13 mouse cellular contexts compared by ENCODE assay signal in genomic region chr7:46508590-46509318, GRCm38 (mm10).
DNase-seq lines count a peak whose midpoint lies in the region; ATAC-seq and TF ChIP-seq lines count a peak whose summit lies in the region.
"Had no signal": no experiment of that assay in that cellular context is flagged by ENCODE, and none has a peak within 500 bp of the region (broad histone marks: within the 10 kb centered on the region; RNA-seq: fewer than 3 reads in every experiment).

No protein-coding gene starts in this region.

- WGBS in kidney, adult 2 months, result 53% methylated on average over 12 of the region's 12 CpGs
- 43% methylated on average over 12 of the region's 12 CpGs for WGBS in kidney, embryonic 14.5 days
- 28% methylated on average over 12 of the region's 12 CpGs for WGBS in hindbrain, embryonic 13.5 days
- WGBS in midbrain, embryonic 14.5 days, result 46% methylated on average over 12 of the region's 12 CpGs
- 49% methylated on average over 12 of the region's 12 CpGs for WGBS in limb, embryonic 10.5 days

- no peak for TF ChIP-seq POLR2A in kidney, adult 2 months (IDR thresholded peaks at IDR 0.05; ENCODE audit: low read depth, low read length)

- no peaks in the 10 kb centered on the region for H3K4me1 ChIP-seq in kidney, adult 2 months (ENCODE audit: control insufficient read depth, insufficient read depth, low read length)
- H3K4me1 ChIP-seq in kidney, embryonic 14.5 days (ENCODE audit: control insufficient read depth, insufficient read depth, low read length), result no peaks in the 10 kb centered on the region
- peaks cover 32% of the 10 kb centered on the region for H3K4me1 ChIP-seq in hindbrain, embryonic 13.5 days (replicated peaks)
- peaks cover 11% of the 10 kb centered on the region for H3K4me1 ChIP-seq in midbrain, embryonic 14.5 days (ENCODE audit: control insufficient read depth, insufficient read depth, low read length)
- H3K4me1 ChIP-seq in limb, embryonic 10.5 days, result peaks cover 23% of the 10 kb centered on the region
- H3K4me1 ChIP-seq: limb, embryonic 13.5 days had no signal

- H3K4me3 ChIP-seq in kidney, adult 2 months (ENCODE audit: insufficient read depth, low read depth, low read length), result no peak overlapping the region
- H3K4me3 ChIP-seq in kidney, embryonic 14.5 days (ENCODE audit: low read length), result no peak overlapping the region
- H3K4me3 ChIP-seq in hindbrain, embryonic 13.5 days, result no peak overlapping the region
- no peak overlapping the region for H3K4me3 ChIP-seq in midbrain, embryonic 14.5 days (replicated peaks; ENCODE audit: low read depth, low read length)
- H3K4me3 ChIP-seq in limb, embryonic 10.5 days, result no peak overlapping the region
- H3K4me3 ChIP-seq: limb, embryonic 13.5 days; megakaryocyte, embryonic 14.5 days had no signal

- no peak for TF ChIP-seq CTCF in kidney, adult 2 months (conservative IDR thresholded peaks at IDR 0.05; ENCODE audit: insufficient read depth, insufficient read length, low read depth, low read length)

- peak; percentile 13 for DNase-seq in kidney, adult 2 months
- peak; percentile 40 for DNase-seq in embryo, embryonic 10.5 days (ENCODE audit: low spot score)
- peak; percentile 51 for DNase-seq in midbrain, embryonic 14.5 days
- DNase-seq in testis, postnatal 14 days (ENCODE audit: low spot score), result no peak
- no peak for DNase-seq in limb, embryonic 10.5 days (ENCODE audit: low spot score)
- DNase-seq in ovary, postnatal 10 days (ENCODE audit: low spot score), result no peak
- DNase-seq: gastrocnemius, postnatal 36 days; heart, postnatal 4 days; right cerebral cortex, postnatal 14 days had no signal

- H3K4me2 ChIP-seq in kidney, embryonic 14.5 days (replicated peaks; ENCODE audit: low read depth, low read length), result no peak overlapping the region
- H3K4me2 ChIP-seq in hindbrain, embryonic 13.5 days, result 0 out of 2 replicates have a peak overlapping the region, but pooled peaks have one; percentile 6
- peak overlapping the region; percentile 44 for H3K4me2 ChIP-seq in midbrain, embryonic 14.5 days (ENCODE audit: low read length)
- H3K4me2 ChIP-seq: limb, embryonic 13.5 days had no signal

- H3K27me3 ChIP-seq in kidney, adult 2 months (replicated peaks; ENCODE audit: control insufficient read depth, insufficient read depth, low read length), result no peaks in the 10 kb centered on the region
- no peaks in the 10 kb centered on the region for H3K27me3 ChIP-seq in kidney, embryonic 14.5 days (ENCODE audit: control insufficient read depth, insufficient read depth, low read length)
- H3K27me3 ChIP-seq in hindbrain, embryonic 13.5 days, result peaks cover 20% of the 10 kb centered on the region; the same call in 1 of the 2 replicates
- no peaks in the 10 kb centered on the region for H3K27me3 ChIP-seq in midbrain, embryonic 14.5 days (ENCODE audit: control insufficient read depth, insufficient read depth, low read length)
- H3K27me3 ChIP-seq in limb, embryonic 10.5 days (ENCODE audit: low read depth, poor library complexity, severe bottlenecking), result no peaks in the 10 kb centered on the region
- H3K27me3 ChIP-seq: limb, embryonic 13.5 days had no signal

- H3K36me3 ChIP-seq in kidney, adult 2 months (ENCODE audit: control insufficient read depth, insufficient read depth, low read length), result no peaks in the 10 kb centered on the region
- no peaks in the 10 kb centered on the region for H3K36me3 ChIP-seq in kidney, embryonic 14.5 days (ENCODE audit: control insufficient read depth, insufficient read depth, low read length)
- no peaks in the 10 kb centered on the region for H3K36me3 ChIP-seq in hindbrain, embryonic 13.5 days
- H3K36me3 ChIP-seq in midbrain, embryonic 14.5 days (ENCODE audit: control insufficient read depth, insufficient read depth, low read length), result no peaks in the 10 kb centered on the region
- no peaks in the 10 kb centered on the region for H3K36me3 ChIP-seq in limb, embryonic 10.5 days
- H3K36me3 ChIP-seq: limb, embryonic 13.5 days had no signal

- H3K9me3 ChIP-seq in kidney, embryonic 14.5 days (ENCODE audit: control insufficient read depth, low read length), result no peaks in the 10 kb centered on the region
- H3K9me3 ChIP-seq in hindbrain, embryonic 13.5 days, result no peaks in the 10 kb centered on the region
- no peaks in the 10 kb centered on the region for H3K9me3 ChIP-seq in midbrain, embryonic 14.5 days (ENCODE audit: control insufficient read depth, low read length)
- H3K9me3 ChIP-seq in limb, embryonic 10.5 days (replicated peaks), result no peaks in the 10 kb centered on the region

- ATAC-seq in kidney, embryonic 14.5 days (ENCODE audit: low FRiP score, low TSS enrichment), result no peak
- ATAC-seq in hindbrain, embryonic 13.5 days (ENCODE audit: low FRiP score), result peak; percentile 40
- ATAC-seq in midbrain, embryonic 14.5 days (ENCODE audit: low FRiP score, low TSS enrichment), result no peak

- no peak overlapping the region for H3K9ac ChIP-seq in kidney, embryonic 14.5 days (ENCODE audit: low read depth, low read length)
- H3K9ac ChIP-seq in hindbrain, embryonic 13.5 days, result no peak overlapping the region
- no peak overlapping the region for H3K9ac ChIP-seq in midbrain, embryonic 14.5 days (replicated peaks; ENCODE audit: low read length)
- H3K9ac ChIP-seq: limb, embryonic 13.5 days had no signal

- H3K27ac ChIP-seq in kidney, adult 2 months (ENCODE audit: insufficient read depth, low read depth, low read length), result no peak overlapping the region
- no peak overlapping the region for H3K27ac ChIP-seq in kidney, embryonic 14.5 days (ENCODE audit: low read depth, low read length)
- peak overlapping the region; percentile 86 for H3K27ac ChIP-seq in hindbrain, embryonic 13.5 days
- peak overlapping the region; percentile 58 for H3K27ac ChIP-seq in midbrain, embryonic 14.5 days (replicated peaks; ENCODE audit: low read depth, low read length)
- H3K27ac ChIP-seq in limb, embryonic 10.5 days, result no peak overlapping the region
- H3K27ac ChIP-seq: limb, embryonic 13.5 days had no signal

Comparison
In these comparisons a context has a peak if more than half of its experiments do, and no peak if none do; other contexts are left out.
1. DNase-seq: peak in kidney, adult 2 months (single experiment), embryo, embryonic 10.5 days (single experiment) and midbrain, embryonic 14.5 days (single experiment); none in testis, postnatal 14 days (single experiment), limb, embryonic 10.5 days (single experiment) and ovary, postnatal 10 days (single experiment).
2. H3K27ac ChIP-seq: peak in hindbrain, embryonic 13.5 days (single experiment) and midbrain, embryonic 14.5 days (single experiment); none in kidney, adult 2 months (single experiment), kidney, embryonic 14.5 days (single experiment) and limb, embryonic 10.5 days (single experiment).